Mouse (Mus musculus): ENCODE measurements around the gene Mtrf1.
"Not testable (repeated sequence)": the region's sequence is repeated elsewhere in the genome, so short reads cannot be mapped to it uniquely, and the experiment has no call there.

Mtrf1 gene

GRCm38 (mm10) chr14:79451681-79452590 is 54.4 kb downstream of the Mtrf1 start, which contains the start of gene Kbtbd6:
Gene Kbtbd6, plus strand, starts transcription at chr14:79451835.
- DNase-seq: peak; percentile 68 to 74

- DNase-seq: not testable (repeated sequence)
Observed at GRCm38 (mm10) chr14:79452591-79452934, 55.0 kb downstream of the Mtrf1 start.

GRCm38 (mm10) chr14:79460401-79460800 is 62.8 kb downstream of the Mtrf1 start:
- DNase-seq: no peak

GRCm38 (mm10) chr14:79460988-79461387 is 63.4 kb downstream of the Mtrf1 start:
- no peak for DNase-seq

GRCm38 (mm10) chr14:79465623-79466022 is 68.1 kb downstream of the Mtrf1 start:
- no peak for DNase-seq

GRCm38 (mm10) chr14:79467621-79468020 is 70.0 kb downstream of the Mtrf1 start:
- DNase-seq: peak; percentile 33 to 43
